Mouse (Mus musculus) skeletal muscle tissue, adult 2 months (tissue): ENCODE measurements around the gene 1810010H24Rik.
"Not testable (repeated sequence)": the region's sequence is repeated elsewhere in the genome, so short reads cannot be mapped to it uniquely, and the experiment has no call there.

Source experiments
- DNase-seq: peaks from one replicate; pipeline ENCODE4 v3.0.0-alpha.2; 2012; ENCODE audit warnings: low read depth, low spot score

The 1810010H24Rik gene

GRCm38 (mm10) chr11:107041396-107041795, 15.9 kb downstream of the 1810010H24Rik start:
- no peak for DNase-seq

- DNase-seq = no peak
Measured at GRCm38 (mm10) chr11:107043361-107043760, 17.9 kb downstream of the 1810010H24Rik start.

DNA sequence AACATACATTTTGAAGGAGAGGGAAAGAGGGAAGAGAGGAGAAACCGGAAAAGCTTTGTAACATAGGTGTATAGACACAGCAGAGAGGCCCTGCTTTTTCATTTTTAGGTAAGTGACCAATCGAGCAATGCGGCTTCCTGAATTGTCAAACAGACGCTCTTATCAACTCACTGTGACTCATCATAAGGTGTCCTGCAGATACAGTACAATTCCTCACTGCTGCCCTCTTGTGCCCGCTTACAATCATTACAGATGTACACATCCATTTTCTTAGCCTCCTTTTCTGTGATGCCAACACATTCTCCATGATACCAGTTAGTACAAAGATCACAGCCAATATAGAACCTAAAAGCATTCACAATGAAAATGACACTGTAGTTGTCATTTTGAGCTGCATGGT, 18.8 kb downstream of the 1810010H24Rik start:
- DNase-seq = peak; percentile 68

DNA sequence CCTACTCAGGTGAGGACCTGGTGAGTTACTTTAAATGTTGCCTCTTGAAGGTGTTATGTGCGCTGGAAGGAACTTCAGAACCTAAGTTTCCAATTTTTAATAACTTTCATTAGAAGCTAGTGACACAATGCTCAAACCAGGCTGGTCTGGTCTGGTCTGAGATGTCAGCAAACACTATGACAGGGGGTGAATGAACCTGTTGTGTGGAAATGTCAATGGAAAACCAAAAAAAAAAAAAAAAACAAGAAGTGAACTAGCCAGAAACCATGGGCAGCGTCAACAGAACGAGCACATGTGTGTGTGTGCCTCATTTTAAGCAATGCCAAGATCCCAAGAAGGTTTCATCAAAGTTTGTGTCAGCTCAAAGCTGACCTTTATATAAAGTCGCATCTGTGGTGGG, 20.1 kb downstream of the 1810010H24Rik start:
- DNase-seq = no peak

DNA sequence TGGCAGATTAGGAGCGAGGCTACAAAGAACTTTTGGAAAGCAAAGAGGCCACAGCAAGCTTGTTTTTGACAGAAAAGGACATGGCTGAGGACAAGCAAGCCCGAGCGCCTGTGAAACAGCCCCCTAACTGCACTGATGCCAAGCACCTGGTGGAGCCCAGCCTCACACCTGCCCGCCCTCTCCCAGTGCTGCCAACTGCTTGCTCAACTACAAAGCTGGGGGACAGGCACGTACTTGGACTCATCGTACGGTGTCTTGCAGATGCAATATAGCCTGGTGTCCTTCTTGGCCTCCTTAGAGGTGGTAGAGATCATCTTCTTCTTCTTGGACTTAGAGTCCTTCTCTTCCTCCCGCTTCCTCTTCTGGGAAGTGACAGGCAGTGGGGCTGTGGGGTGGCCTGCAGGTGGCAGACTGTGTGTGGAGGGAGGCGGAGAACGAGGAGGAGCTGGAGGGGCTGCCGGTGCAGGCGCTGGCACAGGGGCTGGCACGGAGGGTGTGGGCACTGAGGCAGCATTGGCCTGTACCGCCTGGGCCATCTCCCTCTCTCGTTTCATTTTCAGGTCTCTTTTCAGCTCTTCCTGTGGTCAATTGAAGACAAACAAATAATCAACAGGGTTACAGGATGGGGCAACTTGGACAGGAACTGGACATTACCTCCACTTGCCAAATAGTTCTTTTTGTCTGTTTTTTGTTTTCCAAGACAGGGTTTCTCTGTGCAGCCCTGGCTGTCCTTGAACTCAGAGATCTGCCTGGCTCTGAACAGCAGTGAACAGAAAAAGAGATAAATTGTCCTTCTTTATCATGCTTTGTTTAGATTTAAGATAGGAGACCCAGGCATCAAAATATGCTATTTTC, 21.5 kb downstream of the 1810010H24Rik start:
- DNase-seq = peak; percentile 43

- no peak for DNase-seq
Measured at GRCm38 (mm10) chr11:107054870-107055269, 29.4 kb downstream of the 1810010H24Rik start.

- DNase-seq = no peak
Measured at GRCm38 (mm10) chr11:107057391-107057790, 31.9 kb downstream of the 1810010H24Rik start.

DNA sequence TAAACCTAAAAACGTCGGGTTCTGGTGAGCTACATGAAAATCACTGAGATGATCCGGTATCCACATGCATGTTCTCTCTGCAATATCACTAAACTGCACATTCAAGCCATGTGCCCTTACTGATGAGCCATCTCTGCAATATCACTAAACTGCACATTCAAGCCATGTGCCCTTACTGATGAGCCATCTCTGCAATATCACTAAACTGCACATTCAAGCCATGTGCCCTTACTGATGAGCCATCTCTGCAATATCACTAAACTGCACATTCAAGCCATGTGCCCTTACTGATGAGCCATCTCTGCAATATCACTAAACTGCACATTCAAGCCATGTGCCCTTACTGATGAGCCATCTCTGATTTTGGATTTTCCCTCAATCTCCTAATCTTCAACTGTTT, 34.2 kb downstream of the 1810010H24Rik start:
- not testable (repeated sequence) for DNase-seq

DNA sequence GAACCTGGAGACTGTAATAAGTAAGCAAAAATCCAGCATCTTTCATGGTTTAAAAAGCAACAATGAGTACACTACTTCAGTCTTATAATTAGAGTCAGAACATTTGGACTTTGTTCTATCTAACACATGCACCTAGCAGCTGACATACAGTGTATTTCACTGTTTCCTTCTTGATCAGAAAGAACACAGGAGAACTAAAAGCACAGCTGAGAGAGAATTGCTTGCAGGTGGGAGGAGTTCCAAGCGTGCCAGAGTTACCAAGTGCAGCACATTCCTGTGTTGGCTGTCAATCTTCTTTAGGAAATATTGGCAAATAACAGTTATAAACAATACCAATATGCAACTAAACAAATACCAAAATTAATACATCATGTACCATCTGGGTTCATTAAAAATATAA, 35.5 kb downstream of the 1810010H24Rik start:
- DNase-seq = no peak

DNA sequence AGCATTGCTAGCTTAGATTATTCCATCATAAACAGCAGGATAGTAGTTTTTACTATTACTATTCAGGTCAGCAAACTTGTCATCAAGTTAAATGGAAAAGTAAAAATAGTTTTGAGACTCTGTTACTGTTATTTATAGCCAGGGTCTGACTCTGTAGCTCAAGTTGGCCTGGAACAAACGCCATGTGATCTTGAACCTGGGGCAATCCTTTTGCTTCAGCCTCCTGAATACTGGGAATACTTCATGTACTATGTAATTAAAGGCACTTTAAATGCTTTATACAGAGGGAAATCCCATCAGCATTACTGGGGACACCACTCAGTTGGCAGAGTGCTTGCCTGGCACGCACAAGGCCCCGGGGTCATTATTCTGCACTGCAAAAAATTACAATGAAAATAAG, 37.6 kb downstream of the 1810010H24Rik start:
- peak; percentile 18 for DNase-seq

GRCm38 (mm10) chr11:107064590-107064989, 39.1 kb downstream of the 1810010H24Rik start:
- no peak for DNase-seq

GRCm38 (mm10) chr11:107065216-107065785, 39.8 kb downstream of the 1810010H24Rik start:
- no peak for DNase-seq
